Mouse (Mus musculus): ENCODE measurements around the gene Pyurf. TPM values are rescaled to one million over a fixed set of nuclear protein-coding genes. Genes with fewer than 3 reads are reported as not detected.

Gene Pyurf
- polyA plus RNA-seq, 1 experiment from 2014 or later, result 6.6 TPM

Other genes with a start within 250 kb of the Pyurf start
- gene Ppm1k, start 156.6 kb downstream of the Pyurf start, polyA plus RNA-seq (2018), result 2.7 to 9.6 TPM (median 5.5 TPM) in 3 replicates
- 21.4 to 62.2 TPM (median 23.5 TPM) in 3 replicates for gene Herc6, start 111.1 kb downstream of the Pyurf start, polyA plus RNA-seq (2018)
- 14.3 to 18.0 TPM (median 15.4 TPM) in 3 replicates for gene Lancl2, start 10.5 kb upstream of the Pyurf start, polyA plus RNA-seq (2018)
- 28.8 to 38.0 TPM (median 31.5 TPM) in 3 replicates for gene Vopp1, start 133.1 kb upstream of the Pyurf start, polyA plus RNA-seq (2018)
- gene Vmn1r21, start 158.3 kb upstream of the Pyurf start, polyA plus RNA-seq (2018), result not detected in 3 replicates
- gene Vmn1r22, start 215.9 kb upstream of the Pyurf start, polyA plus RNA-seq (2018), result not detected in 3 replicates
- not detected in 3 replicates for gene Vmn1r23, start 234.8 kb upstream of the Pyurf start, polyA plus RNA-seq (2018)